Mouse (Mus musculus) lung, postnatal 25 days (tissue): ENCODE measurements around the gene Lmo4.

ENCODE experiments used
- DNase-seq: peaks from one replicate; pipeline ENCODE4 v3.0.0; 2022; ENCODE audit warnings: low spot score

Gene Lmo4

DNA sequence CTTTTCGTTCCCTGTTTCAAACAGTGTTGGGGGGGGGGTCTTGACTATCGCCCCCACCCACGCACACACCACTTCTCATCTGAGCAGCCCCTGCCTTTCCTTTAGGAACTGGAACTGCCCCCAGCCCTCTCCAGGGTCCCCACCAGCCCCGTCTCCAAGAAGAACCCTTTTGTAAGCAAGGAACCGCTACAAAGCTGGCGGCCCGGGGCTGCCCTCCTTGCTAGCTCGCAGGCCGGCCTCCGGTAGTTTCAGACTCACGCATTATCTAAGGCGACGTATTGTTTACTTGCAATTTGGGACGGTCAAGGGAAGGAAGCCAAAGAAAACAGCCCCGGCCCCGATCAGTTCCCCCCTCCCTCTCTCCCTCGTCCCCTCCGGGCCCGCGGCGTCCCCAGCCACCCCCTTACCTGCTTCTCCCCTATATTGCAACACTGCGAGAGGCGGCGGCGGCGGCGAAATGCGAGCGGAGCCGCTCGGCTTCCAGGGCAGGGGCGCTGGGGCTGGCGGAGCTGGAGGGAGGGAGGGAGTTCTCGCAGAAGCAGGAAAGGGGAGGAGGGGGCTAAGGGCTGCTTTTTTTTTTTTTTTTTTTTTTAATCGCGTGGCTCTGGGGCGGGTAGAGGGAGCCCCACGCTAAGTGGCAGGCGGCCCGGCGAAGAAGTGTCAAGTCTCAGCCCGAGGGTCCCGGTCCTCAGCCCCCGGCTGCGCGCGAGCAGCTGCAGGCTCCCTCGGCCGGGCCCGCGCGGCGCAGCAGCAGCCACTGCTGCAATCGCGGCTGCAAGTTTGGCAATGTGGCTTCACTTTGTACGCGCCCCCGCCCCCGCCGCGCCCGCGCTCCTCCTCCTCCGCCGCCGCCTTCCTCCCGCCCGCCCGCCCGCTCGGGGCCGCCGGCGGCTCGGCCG is at the start of gene Lmo4:
Gene Lmo4 (minus strand): TSS at position 808 of the 899 bp plus-strand sequence.
- DNase-seq = peak; percentile 87

- DNase-seq = no peak
These were observed 49.3 kb upstream of the Lmo4 start for GRCm38 (mm10) chr3:144254281-144254680.

GRCm38 (mm10) chr3:144253018-144253417 is 48.0 kb upstream of the Lmo4 start:
- no peak for DNase-seq

GRCm38 (mm10) chr3:144252109-144252508 is 47.1 kb upstream of the Lmo4 start:
- DNase-seq = no peak

DNA sequence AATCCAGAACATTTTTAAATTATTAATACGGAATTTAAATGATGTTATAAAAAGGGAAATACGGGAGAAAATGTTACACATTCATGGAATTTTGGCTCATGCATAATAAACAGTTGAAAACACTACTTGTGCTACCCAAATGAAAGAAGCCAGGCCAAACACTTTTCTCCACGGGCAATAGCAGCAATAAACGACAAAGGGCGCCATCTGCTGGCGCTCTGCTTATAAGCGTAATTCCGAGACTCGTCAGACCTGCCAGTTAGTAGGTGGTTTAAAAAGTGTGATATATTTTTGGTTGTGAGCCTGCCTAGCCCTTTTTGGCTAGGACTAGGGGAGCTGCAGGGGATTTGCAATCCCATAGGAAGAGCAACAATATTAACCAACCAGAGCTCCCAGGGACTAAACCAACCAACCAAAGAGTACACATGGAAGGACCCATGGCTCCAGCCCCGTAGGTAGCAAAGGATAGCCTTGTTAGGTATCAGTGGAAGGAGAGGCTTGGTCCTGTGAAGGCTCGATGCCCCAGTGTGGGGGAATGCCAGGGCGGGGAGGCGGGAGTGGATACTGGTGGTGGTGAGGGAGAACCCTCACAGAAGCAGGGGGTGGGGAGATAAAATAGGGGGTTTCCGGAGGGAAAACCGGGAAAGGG is 37.1 kb upstream of the Lmo4 start:
- peak; percentile 74 for DNase-seq

GRCm38 (mm10) chr3:144241161-144241560 is 36.1 kb upstream of the Lmo4 start:
- no peak for DNase-seq

DNA sequence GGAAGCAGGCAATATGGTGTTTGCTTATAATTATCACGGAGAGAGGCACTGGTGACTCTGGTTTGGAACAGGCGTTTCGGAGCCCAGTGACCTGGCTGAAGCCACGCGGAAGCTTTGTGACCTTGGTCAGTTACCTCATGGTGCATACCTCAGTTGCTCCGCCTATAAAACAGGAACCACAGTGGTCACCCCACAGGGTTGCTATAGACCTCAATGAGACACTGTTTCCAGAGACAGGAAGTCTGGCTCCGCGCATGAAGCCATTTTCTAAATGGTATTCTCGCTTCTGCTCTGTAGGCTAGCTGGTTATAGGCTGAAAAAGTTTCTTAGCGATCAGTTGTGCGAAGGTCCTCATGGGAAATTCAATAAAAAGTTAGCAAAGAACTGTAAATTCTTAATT is 33.5 kb upstream of the Lmo4 start:
- no peak for DNase-seq

DNA sequence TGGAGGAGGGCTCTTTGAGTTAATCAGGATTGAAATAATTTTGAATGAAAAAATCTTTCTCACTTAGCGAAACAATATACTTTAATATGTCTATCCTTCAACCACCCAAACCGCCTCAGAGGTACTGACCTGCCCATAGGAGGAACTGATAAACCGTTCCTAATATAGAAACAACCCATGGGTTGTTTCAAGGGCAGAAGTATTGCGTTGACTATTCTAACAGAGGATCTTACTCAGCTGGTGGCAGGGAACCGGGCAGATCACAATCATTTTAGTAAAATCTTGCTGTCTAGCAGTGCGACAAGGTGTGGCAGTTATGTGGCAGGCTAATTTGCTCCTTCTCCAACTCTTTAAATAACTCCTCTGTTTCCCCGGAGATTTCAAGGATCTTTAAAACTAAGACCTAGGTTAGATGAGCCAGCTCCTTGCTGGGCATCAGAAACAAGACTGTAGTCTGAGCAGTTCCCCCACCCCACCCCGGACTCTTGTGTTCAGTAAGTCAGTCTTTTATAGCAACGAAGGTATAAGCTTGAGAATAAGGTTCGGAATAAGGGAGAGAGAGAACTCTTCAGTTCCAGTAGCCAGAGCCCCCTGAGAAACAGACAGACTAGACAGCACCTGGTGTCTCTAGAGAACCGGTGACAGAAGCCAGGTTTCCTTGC is 27.5 kb upstream of the Lmo4 start:
- no peak for DNase-seq

- peak; percentile 59 for DNase-seq
These were observed 26.9 kb upstream of the Lmo4 start for GRCm38 (mm10) chr3:144231931-144232330.

- no peak for DNase-seq
These were observed 26.4 kb upstream of the Lmo4 start for GRCm38 (mm10) chr3:144231419-144231818.

GRCm38 (mm10) chr3:144230016-144230415 is 25.0 kb upstream of the Lmo4 start:
- DNase-seq = no peak

DNA sequence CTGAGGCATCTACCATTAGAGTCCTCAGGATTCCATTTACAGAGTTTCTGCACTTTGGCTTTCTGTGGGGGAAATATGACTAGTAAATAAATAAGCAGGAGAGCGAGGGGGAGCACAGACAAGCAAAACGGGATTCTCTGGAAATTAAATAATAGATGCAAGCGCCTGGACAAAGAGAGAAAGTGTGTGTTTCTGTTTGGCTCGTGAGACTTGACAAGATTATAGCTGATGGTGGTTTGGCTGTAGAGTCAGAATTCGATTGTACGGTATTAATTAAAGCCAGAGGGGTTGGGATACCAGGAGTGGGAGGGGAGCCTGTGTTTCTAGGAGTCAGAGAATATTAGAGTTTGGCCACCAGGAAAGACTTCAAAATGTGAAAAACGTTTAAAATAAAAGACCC is 24.3 kb upstream of the Lmo4 start:
- DNase-seq = no peak

DNA sequence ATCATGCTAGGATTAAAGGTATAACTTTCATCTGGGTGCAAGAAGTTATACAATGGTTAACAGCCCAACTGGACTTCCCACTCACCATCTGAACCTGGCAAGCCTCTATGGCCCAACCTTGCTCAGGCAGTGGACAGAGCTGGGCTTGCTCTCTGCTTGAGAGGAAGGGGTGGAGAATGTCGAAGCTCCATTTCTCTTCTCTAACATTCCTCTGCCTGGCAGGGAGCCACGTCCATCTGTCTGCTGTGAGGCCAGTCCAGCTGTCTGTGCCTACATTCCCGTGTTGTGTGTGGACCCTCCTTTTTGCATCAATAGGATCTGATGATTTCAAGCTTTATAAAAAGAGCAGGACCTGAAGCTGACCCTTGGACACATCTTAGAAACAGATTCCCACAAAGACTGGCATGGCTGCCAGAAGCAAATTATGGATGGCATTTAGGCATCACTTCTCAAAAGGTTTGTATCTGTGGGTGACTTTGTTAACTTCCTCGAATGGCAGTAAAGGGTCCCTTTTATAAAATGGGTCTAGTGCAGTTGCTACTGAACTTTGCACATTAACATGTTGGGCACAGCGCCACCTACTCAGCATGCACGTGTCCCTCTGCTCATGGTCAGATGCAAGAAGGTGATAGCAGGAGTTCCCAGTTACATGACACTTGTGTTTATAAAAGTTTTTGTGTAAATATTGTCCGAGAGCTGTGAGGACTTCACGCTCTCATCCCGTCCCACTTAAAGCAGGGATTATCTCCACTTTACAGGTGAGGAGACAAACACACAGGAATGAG is 20.6 kb upstream of the Lmo4 start:
- DNase-seq = no peak

DNA sequence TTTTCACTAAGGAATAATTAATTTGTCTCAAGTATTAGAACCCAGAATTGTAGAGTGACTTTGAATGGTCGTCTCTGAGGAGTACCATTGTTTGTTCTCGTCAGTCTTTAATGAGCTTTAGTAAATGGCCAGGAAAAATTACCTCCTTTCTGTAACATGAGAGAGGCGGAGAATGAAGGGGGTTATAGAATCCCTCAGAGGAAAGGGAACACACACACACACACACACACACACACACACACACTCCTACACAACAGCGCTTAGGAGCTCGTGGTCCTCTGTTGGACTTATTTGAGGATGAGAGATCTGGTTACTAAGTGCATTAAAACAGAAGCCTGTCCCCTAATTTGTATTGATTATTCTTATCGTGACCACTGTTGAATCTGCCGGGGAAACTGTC is 19.6 kb upstream of the Lmo4 start:
- no peak for DNase-seq

DNA sequence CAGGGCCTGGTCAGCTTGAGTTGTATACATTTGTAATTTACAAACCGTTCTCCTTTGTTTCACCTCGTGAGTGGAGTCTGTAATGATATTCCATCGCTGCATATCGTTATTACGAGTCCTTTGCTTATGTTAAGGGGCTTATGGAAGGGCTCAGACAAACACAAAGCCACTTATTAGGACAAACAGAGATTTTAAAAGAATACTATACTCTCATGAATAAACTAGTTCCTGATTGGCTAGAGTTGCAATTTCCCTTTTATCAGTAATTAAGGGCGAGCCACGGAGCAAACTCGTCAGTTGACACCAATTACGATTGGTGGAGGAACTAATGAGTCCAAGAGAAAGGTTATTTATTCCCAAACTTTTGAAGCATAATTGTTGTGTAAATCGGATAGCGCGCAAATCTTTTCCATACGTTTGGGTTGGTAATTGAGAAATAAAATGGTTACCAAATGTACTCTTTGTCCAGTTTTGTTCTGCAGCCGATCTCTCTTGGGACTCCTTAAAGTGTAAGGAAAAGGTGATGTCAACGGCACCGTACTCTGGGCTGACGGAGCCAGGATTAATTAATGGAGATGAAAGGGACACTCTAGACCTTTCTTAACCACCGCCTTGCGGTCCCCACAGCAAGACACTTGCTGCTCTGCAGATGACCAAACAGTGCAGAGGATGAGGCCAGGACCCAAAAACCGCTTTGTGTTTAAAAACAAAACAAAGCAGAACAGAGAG is 18.5 kb upstream of the Lmo4 start:
- no peak for DNase-seq

GRCm38 (mm10) chr3:144222381-144222780 is 17.4 kb upstream of the Lmo4 start:
- DNase-seq = no peak

GRCm38 (mm10) chr3:144207498-144207897 is 2.5 kb upstream of the Lmo4 start:
- peak; percentile 79 for DNase-seq

- no peak for DNase-seq
These were observed 1.9 kb upstream of the Lmo4 start for GRCm38 (mm10) chr3:144206942-144207341.

DNA sequence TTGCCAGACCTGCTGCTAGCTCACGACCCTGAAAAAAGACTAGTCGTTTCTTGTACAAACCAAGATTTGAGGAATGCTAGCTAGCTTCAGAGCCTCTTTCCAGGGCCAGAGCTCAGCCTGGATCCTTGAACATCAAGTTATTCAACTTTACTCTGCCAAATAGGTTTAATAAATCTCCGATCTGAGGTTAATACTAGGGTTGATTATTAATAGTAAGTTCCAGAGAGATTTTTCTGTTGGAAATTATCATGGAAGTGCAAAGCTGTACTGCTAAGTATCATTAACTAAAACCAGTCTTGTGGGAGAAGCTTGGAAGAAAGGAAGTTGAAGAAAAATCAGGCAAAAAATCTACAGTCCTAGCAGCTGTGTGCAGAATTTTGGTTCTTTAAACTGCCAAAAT is 1.2 kb upstream of the Lmo4 start:
- no peak for DNase-seq

DNA sequence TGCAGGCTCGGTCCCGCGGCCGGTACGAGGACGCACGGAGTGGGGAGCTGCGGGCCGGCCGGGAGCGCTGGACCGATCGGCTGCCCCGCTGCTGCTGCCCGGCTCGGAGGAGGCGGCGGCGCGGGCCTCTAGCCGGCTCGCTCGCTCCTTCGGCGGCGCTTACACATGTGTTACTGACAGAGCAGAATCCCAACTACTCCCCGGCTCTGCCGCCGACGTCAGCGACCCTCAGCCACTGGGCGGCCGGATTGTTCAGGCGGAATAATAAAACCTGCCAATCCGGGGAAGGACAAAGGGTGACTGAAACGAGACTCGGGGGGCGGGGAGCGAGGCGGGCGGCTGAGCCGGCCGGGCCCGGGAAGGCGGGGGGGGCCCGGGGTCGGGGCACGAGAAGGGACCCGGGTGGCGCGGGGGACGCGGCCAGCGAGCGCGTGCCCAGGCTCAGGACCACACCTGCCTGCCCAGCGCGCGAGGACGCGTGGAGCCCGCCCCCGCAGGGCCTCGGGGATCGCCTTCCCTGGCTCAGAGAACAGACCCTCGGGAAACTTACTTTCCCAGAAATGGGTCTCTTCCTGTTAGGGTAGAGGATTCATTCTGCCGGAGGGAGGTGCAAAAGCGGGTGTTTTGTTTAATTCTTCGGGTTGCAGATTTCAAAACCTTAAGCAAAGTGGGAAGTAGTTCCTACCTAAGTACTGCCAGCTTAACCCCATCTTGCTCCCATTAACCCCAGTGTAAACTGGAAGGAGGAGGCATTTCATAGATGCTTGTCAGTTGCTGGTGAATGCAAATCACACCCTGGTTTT is 532 bp upstream of the Lmo4 start:
- peak; percentile 98 for DNase-seq

DNA sequence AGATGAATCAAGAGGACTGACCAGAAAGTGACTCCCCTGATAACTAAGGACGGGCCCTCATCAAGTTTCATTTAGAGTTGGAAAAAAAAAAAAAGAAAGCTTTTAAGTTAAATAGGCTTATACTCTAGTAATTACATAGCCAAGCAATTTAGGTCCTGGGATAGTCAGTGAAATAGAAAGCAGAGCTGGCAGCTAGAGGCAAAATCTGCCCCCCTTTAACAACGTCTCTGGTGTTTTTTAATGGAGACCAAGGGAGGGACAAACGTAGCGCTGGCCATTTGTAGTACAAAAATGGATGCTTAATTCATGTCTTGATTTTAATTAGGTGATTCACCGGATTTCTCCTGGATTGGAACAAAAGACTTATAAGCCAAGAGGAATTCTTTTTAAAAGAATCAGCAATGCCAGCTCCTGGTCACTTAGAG is 1.0 kb downstream of the Lmo4 start:
- no peak for DNase-seq
